Mouse (Mus musculus): ENCODE data around the gene Mtor. TPM values are rescaled to one million over a fixed set of nuclear protein-coding genes. Genes with fewer than 3 reads are reported as not detected.

The Mtor gene
- polyA plus RNA-seq, 1 experiment from 2014 or later: 23.6 TPM

- Histone ChIP-seq H3K9me3 (replicated peaks; ENCODE audit: control insufficient read depth, low read length) (no peaks in the 10 kb centered on the region), H3K27me3 (ENCODE audit: control insufficient read depth, insufficient read depth, low read length) (no peaks in the 10 kb centered on the region), H3K4me2 (no peak overlapping the region), H3K4me3 (ENCODE audit: low read depth, low read length) (no peak overlapping the region), H3K27ac (ENCODE audit: low read depth, low read length) (no peak overlapping the region), H3K9ac (ENCODE audit: low read depth, low read length) (no peak overlapping the region), H3K4me1 (ENCODE audit: control insufficient read depth, insufficient read depth, low read length) (no peaks in the 10 kb centered on the region), H3K36me3 (ENCODE audit: control insufficient read depth, insufficient read depth, low read length) (peaks cover 61% of the 10 kb centered on the region)
- ATAC-seq (replicated peaks; ENCODE audit: insufficient number of reproducible peaks, low FRiP score, low TSS enrichment): no peak
- WGBS (ENCODE audit: insufficient replicate concordance): 90% methylated on average over 5 of the region's 5 CpGs
These were observed 18.2 kb downstream of the Mtor start for GRCm38 (mm10) chr4:148466511-148467079.

- Histone ChIP-seq H3K27ac (ENCODE audit: low read depth, low read length) (no peak overlapping the region), H3K9ac (ENCODE audit: low read depth, low read length) (no peak overlapping the region), H3K4me3 (ENCODE audit: low read depth, low read length) (no peak overlapping the region), H3K4me2 (no peak overlapping the region), H3K4me1 (ENCODE audit: control insufficient read depth, insufficient read depth, low read length) (no peaks in the 10 kb centered on the region), H3K36me3 (ENCODE audit: control insufficient read depth, insufficient read depth, low read length) (peaks cover 66% of the 10 kb centered on the region), H3K27me3 (ENCODE audit: control insufficient read depth, insufficient read depth, low read length) (no peaks in the 10 kb centered on the region), H3K9me3 (replicated peaks; ENCODE audit: control insufficient read depth, low read length) (no peaks in the 10 kb centered on the region)
- ATAC-seq (replicated peaks; ENCODE audit: insufficient number of reproducible peaks, low FRiP score, low TSS enrichment): no peak
- 91% methylated on average over 10 of the region's 10 CpGs for WGBS (ENCODE audit: insufficient replicate concordance)
These were observed 20.0 kb downstream of the Mtor start for GRCm38 (mm10) chr4:148468396-148468795.

GRCm38 (mm10) chr4:148469487-148470252, 21.3 kb downstream of the Mtor start:
- Histone ChIP-seq H3K4me3 (ENCODE audit: low read depth, low read length) (no peak overlapping the region), H3K9ac (ENCODE audit: low read depth, low read length) (no peak overlapping the region), H3K27me3 (ENCODE audit: control insufficient read depth, insufficient read depth, low read length) (no peaks in the 10 kb centered on the region), H3K4me2 (no peak overlapping the region), H3K36me3 (ENCODE audit: control insufficient read depth, insufficient read depth, low read length) (peaks cover 54% of the 10 kb centered on the region), H3K27ac (ENCODE audit: low read depth, low read length) (no peak overlapping the region), H3K9me3 (replicated peaks; ENCODE audit: control insufficient read depth, low read length) (no peaks in the 10 kb centered on the region), H3K4me1 (ENCODE audit: control insufficient read depth, insufficient read depth, low read length) (no peaks in the 10 kb centered on the region)
- no peak for ATAC-seq (replicated peaks; ENCODE audit: insufficient number of reproducible peaks, low FRiP score, low TSS enrichment)
- WGBS (ENCODE audit: insufficient replicate concordance): 90% methylated on average over 11 of the region's 11 CpGs

GRCm38 (mm10) chr4:148471363-148471806, 23.0 kb downstream of the Mtor start:
- Histone ChIP-seq H3K27ac (ENCODE audit: low read depth, low read length) (no peak overlapping the region), H3K4me3 (ENCODE audit: low read depth, low read length) (no peak overlapping the region), H3K27me3 (ENCODE audit: control insufficient read depth, insufficient read depth, low read length) (no peaks in the 10 kb centered on the region), H3K4me2 (no peak overlapping the region), H3K36me3 (ENCODE audit: control insufficient read depth, insufficient read depth, low read length) (peaks cover 55% of the 10 kb centered on the region), H3K9me3 (replicated peaks; ENCODE audit: control insufficient read depth, low read length) (no peaks in the 10 kb centered on the region), H3K4me1 (ENCODE audit: control insufficient read depth, insufficient read depth, low read length) (no peaks in the 10 kb centered on the region), H3K9ac (ENCODE audit: low read depth, low read length) (no peak overlapping the region)
- no peak for ATAC-seq (replicated peaks; ENCODE audit: insufficient number of reproducible peaks, low FRiP score, low TSS enrichment)
- WGBS (ENCODE audit: insufficient replicate concordance): 92% methylated on average over 10 of the region's 10 CpGs

- Histone ChIP-seq H3K4me3 (ENCODE audit: low read depth, low read length) (no peak overlapping the region), H3K27me3 (ENCODE audit: control insufficient read depth, insufficient read depth, low read length) (no peaks in the 10 kb centered on the region), H3K4me1 (ENCODE audit: control insufficient read depth, insufficient read depth, low read length) (no peaks in the 10 kb centered on the region), H3K36me3 (ENCODE audit: control insufficient read depth, insufficient read depth, low read length) (peaks cover 49% of the 10 kb centered on the region), H3K9me3 (replicated peaks; ENCODE audit: control insufficient read depth, low read length) (no peaks in the 10 kb centered on the region), H3K27ac (ENCODE audit: low read depth, low read length) (no peak overlapping the region), H3K9ac (ENCODE audit: low read depth, low read length) (no peak overlapping the region), H3K4me2 (no peak overlapping the region)
- ATAC-seq (replicated peaks; ENCODE audit: insufficient number of reproducible peaks, low FRiP score, low TSS enrichment): no peak
- 92% methylated on average over 8 of the region's 8 CpGs for WGBS (ENCODE audit: insufficient replicate concordance)
These were observed 24.2 kb downstream of the Mtor start for GRCm38 (mm10) chr4:148472436-148473174.

GRCm38 (mm10) chr4:148473496-148473895, 25.1 kb downstream of the Mtor start:
- Histone ChIP-seq H3K9me3 (replicated peaks; ENCODE audit: control insufficient read depth, low read length) (no peaks in the 10 kb centered on the region), H3K36me3 (ENCODE audit: control insufficient read depth, insufficient read depth, low read length) (peaks cover 40% of the 10 kb centered on the region), H3K4me3 (ENCODE audit: low read depth, low read length) (no peak overlapping the region), H3K27me3 (ENCODE audit: control insufficient read depth, insufficient read depth, low read length) (no peaks in the 10 kb centered on the region), H3K9ac (ENCODE audit: low read depth, low read length) (no peak overlapping the region), H3K4me1 (ENCODE audit: control insufficient read depth, insufficient read depth, low read length) (no peaks in the 10 kb centered on the region), H3K4me2 (no peak overlapping the region), H3K27ac (ENCODE audit: low read depth, low read length) (no peak overlapping the region)
- 89% methylated on average over 5 of the region's 5 CpGs for WGBS (ENCODE audit: insufficient replicate concordance)
- ATAC-seq (replicated peaks; ENCODE audit: insufficient number of reproducible peaks, low FRiP score, low TSS enrichment): no peak

GRCm38 (mm10) chr4:148480245-148480644, 31.8 kb downstream of the Mtor start:
- Histone ChIP-seq H3K4me2 (no peak overlapping the region), H3K36me3 (ENCODE audit: control insufficient read depth, insufficient read depth, low read length) (peaks cover 38% of the 10 kb centered on the region), H3K9ac (ENCODE audit: low read depth, low read length) (no peak overlapping the region), H3K27ac (ENCODE audit: low read depth, low read length) (no peak overlapping the region), H3K4me1 (ENCODE audit: control insufficient read depth, insufficient read depth, low read length) (no peaks in the 10 kb centered on the region), H3K9me3 (replicated peaks; ENCODE audit: control insufficient read depth, low read length) (no peaks in the 10 kb centered on the region), H3K4me3 (ENCODE audit: low read depth, low read length) (no peak overlapping the region), H3K27me3 (ENCODE audit: control insufficient read depth, insufficient read depth, low read length) (no peaks in the 10 kb centered on the region)
- WGBS (ENCODE audit: insufficient replicate concordance): 90% methylated on average over 2 of the region's 2 CpGs
- ATAC-seq (replicated peaks; ENCODE audit: insufficient number of reproducible peaks, low FRiP score, low TSS enrichment): no peak

GRCm38 (mm10) chr4:148481557-148482168, 33.3 kb downstream of the Mtor start:
- H3K9me3 ChIP-seq (replicated peaks; ENCODE audit: control insufficient read depth, low read length): no peaks in the 10 kb centered on the region
- no peak for ATAC-seq (replicated peaks; ENCODE audit: insufficient number of reproducible peaks, low FRiP score, low TSS enrichment)
- no peaks in the 10 kb centered on the region for H3K27me3 ChIP-seq (ENCODE audit: control insufficient read depth, insufficient read depth, low read length)
- no peak overlapping the region for H3K9ac ChIP-seq (ENCODE audit: low read depth, low read length)
- H3K27ac ChIP-seq (ENCODE audit: low read depth, low read length): no peak overlapping the region
- no peak overlapping the region for H3K4me3 ChIP-seq (ENCODE audit: low read depth, low read length)
- H3K4me1 ChIP-seq (ENCODE audit: control insufficient read depth, insufficient read depth, low read length): no peaks in the 10 kb centered on the region
- H3K4me2 ChIP-seq: no peak overlapping the region
- peaks cover 39% of the 10 kb centered on the region for H3K36me3 ChIP-seq (ENCODE audit: control insufficient read depth, insufficient read depth, low read length)
- 93% methylated on average over 2 of the region's 2 CpGs for WGBS (ENCODE audit: insufficient replicate concordance)
